Mouse (Mus musculus): ENCODE measurements around the gene Aff3.

Aff3 gene

GRCm38 (mm10) chr1:38495284-38495683 lies 169.5 kb downstream of the Aff3 start:
- DNase-seq (ENCODE audit: low spot score): no peak

- DNase-seq (ENCODE audit: low spot score): no peak
Observed at GRCm38 (mm10) chr1:38489733-38490132, 175.0 kb downstream of the Aff3 start.

- DNase-seq (ENCODE audit: low spot score): no peak
Observed at GRCm38 (mm10) chr1:38488667-38489210, 176.0 kb downstream of the Aff3 start.

- no peak for DNase-seq (ENCODE audit: low spot score)
Observed at GRCm38 (mm10) chr1:38487884-38488283, 176.9 kb downstream of the Aff3 start.

GRCm38 (mm10) chr1:38483191-38483590 lies 181.6 kb downstream of the Aff3 start:
- DNase-seq (ENCODE audit: low spot score): no peak

GRCm38 (mm10) chr1:38478246-38478743 lies 186.5 kb downstream of the Aff3 start:
- no peak for DNase-seq (ENCODE audit: low spot score)

GRCm38 (mm10) chr1:38470817-38471216 lies 193.9 kb downstream of the Aff3 start:
- no peak for DNase-seq (ENCODE audit: low spot score)

GRCm38 (mm10) chr1:38470166-38470565 lies 194.6 kb downstream of the Aff3 start:
- DNase-seq (ENCODE audit: low spot score): no peak

- no peak for DNase-seq (ENCODE audit: low spot score)
Observed at GRCm38 (mm10) chr1:38467305-38468083, 197.3 kb downstream of the Aff3 start.

- DNase-seq (ENCODE audit: low spot score): no peak
Observed at GRCm38 (mm10) chr1:38456719-38457269, 208.0 kb downstream of the Aff3 start.

- DNase-seq (ENCODE audit: low spot score): no peak
Observed at GRCm38 (mm10) chr1:38454921-38455320, 209.8 kb downstream of the Aff3 start.

GRCm38 (mm10) chr1:38451367-38451766 lies 213.4 kb downstream of the Aff3 start:
- DNase-seq (ENCODE audit: low spot score): no peak

GRCm38 (mm10) chr1:38450677-38451076 lies 214.1 kb downstream of the Aff3 start:
- no peak for DNase-seq (ENCODE audit: low spot score)

GRCm38 (mm10) chr1:38449816-38450478 lies 214.8 kb downstream of the Aff3 start:
- DNase-seq (ENCODE audit: low spot score): no peak

- no peak for DNase-seq (ENCODE audit: low spot score)
Observed at GRCm38 (mm10) chr1:38448854-38449253, 215.9 kb downstream of the Aff3 start.

GRCm38 (mm10) chr1:38447581-38447980 lies 217.2 kb downstream of the Aff3 start:
- DNase-seq (ENCODE audit: low spot score): peak; percentile 76

GRCm38 (mm10) chr1:38446152-38446820 lies 218.5 kb downstream of the Aff3 start:
- DNase-seq (ENCODE audit: low spot score): peak; percentile 72

- DNase-seq (ENCODE audit: low spot score): no peak
Observed at GRCm38 (mm10) chr1:38442887-38443286, 221.9 kb downstream of the Aff3 start.

GRCm38 (mm10) chr1:38442479-38442878 lies 222.3 kb downstream of the Aff3 start:
- peak; percentile 34 for DNase-seq (ENCODE audit: low spot score)

- DNase-seq (ENCODE audit: low spot score): no peak
Observed at GRCm38 (mm10) chr1:38441800-38442199, 223.0 kb downstream of the Aff3 start.

GRCm38 (mm10) chr1:38440471-38440815 lies 224.3 kb downstream of the Aff3 start:
- no peak for DNase-seq (ENCODE audit: low spot score)

GRCm38 (mm10) chr1:38439751-38440470 lies 224.8 kb downstream of the Aff3 start:
- DNase-seq (ENCODE audit: low spot score): no peak

Data from c-Kit-positive CD71-positive TER-119-positive erythroid progenitor cells, embryonic 14.5 days (primary cell).